Mouse (Mus musculus) lung, adult 2 months (tissue): ENCODE measurements around the gene 4933411K16Rik.
"Not testable (repeated sequence)": the region's sequence is repeated elsewhere in the genome, so short reads cannot be mapped to it uniquely, and the experiment has no call there.

Source experiments
- CTCF ChIP-seq: fragments of 200-500 bp; IDR thresholded peaks from 2 replicates; pipeline ENCODE4 v1.5.1; 2011; ENCODE audit warnings: mild to moderate bottlenecking, low read length, control low read depth; ENCODE audit not compliant: insufficient read depth
- POLR2A ChIP-seq: fragments of 200-500 bp; IDR thresholded peaks from 2 replicates; pipeline ENCODE4 v1.6.1; 2011; ENCODE audit warnings: low read depth, mild to moderate bottlenecking, control low read depth, low read length, borderline replicate concordance; ENCODE audit errors: extremely low read depth

DNA sequence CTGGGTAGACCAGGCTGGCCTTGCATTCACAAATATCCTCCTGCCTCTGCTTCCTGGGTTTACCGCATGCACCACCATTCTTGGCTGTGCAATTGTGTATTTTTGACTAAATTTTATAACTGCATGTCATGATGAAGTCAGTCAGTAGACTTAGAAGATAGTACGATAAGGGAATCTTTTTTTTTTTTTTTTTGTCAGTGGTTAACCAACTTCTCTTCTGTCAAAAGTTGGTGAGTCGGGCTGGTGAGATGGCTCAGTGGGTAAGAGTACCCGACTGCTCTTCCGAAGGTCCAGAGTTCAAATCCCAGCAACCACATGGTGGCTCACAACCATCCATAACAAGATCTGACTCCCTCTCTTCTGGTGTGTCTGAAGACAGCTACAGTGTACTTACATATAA is 29.6 kb downstream of the 4933411K16Rik start:
- not testable (repeated sequence) for TF ChIP-seq CTCF, POLR2A
